In genomic region chr6:91813611-91814010, GRCm38 (mm10) we compare ENCODE assay signal across 21 mouse cellular contexts. TPM values are rescaled to one million over a fixed set of nuclear protein-coding genes. Genes with fewer than 3 reads are reported as not detected.
A peak's percentile ranks its signal among the peaks of the same experiment; 100 is the strongest.
DNase-seq lines count a peak whose midpoint lies in the region; ATAC-seq lines count a peak whose summit lies in the region.
"Had no signal": no experiment of that assay in that cellular context is flagged by ENCODE, and none has a peak within 500 bp of the region (broad histone marks: within the 10 kb centered on the region; RNA-seq: fewer than 3 reads in every experiment).

No protein-coding gene starts in this region.

- no peaks in the 10 kb centered on the region for H3K36me3 ChIP-seq in embryonic facial prominence, embryonic 14.5 days (ENCODE audit: control insufficient read depth, insufficient read depth, low read length)
- H3K36me3 ChIP-seq in embryonic facial prominence, embryonic 10.5 days (replicated peaks) = no peaks in the 10 kb centered on the region
- H3K36me3 ChIP-seq: forebrain, embryonic 10.5 days; heart, embryonic 10.5 days; kidney, embryonic 15.5 days; limb, embryonic 15.5 days; midbrain, embryonic 12.5 days; stomach, embryonic 15.5 days had no signal

- H3K4me3 ChIP-seq in embryonic facial prominence, embryonic 14.5 days (ENCODE audit: low read depth, low read length) = no peak overlapping the region
- H3K4me3 ChIP-seq in embryonic facial prominence, embryonic 10.5 days = no peak overlapping the region
- H3K4me3 ChIP-seq: forebrain, embryonic 10.5 days; heart, embryonic 10.5 days; kidney, embryonic 15.5 days; limb, embryonic 15.5 days; midbrain, embryonic 12.5 days; stomach, embryonic 15.5 days had no signal

- H3K4me2 ChIP-seq in embryonic facial prominence, embryonic 14.5 days (ENCODE audit: low read depth, low read length) = no peak overlapping the region
- H3K4me2 ChIP-seq: kidney, embryonic 15.5 days; limb, embryonic 15.5 days; lung, embryonic 14.5 days; midbrain, embryonic 12.5 days; stomach, embryonic 15.5 days had no signal

- DNase-seq in embryonic facial prominence, embryonic 14.5 days (ENCODE audit: low spot score) = peak; percentile 29
- DNase-seq in embryonic facial prominence, embryonic 10.5 days (ENCODE audit: low spot score) = no peak
- DNase-seq in brain, adult 2 months (ENCODE audit: low read depth, low spot score) = peak; percentile 67
- DNase-seq in cerebellum, adult 8-10 months = peak; percentile 52
- DNase-seq in cerebellum, postnatal 36 days = peak; percentile 67 to 71
- DNase-seq in kidney, postnatal 36 days = no peak
- DNase-seq in urinary bladder, adult 18-20 months (ENCODE audit: low spot score in 2 of 2) = no peak
- DNase-seq: adrenal gland, postnatal 14 days; gastrocnemius, postnatal 10 days; left cerebral cortex, postnatal 4 days; lung, embryonic 14.5 days; right cerebral cortex, postnatal 4 days; thymus, postnatal 36 days had no signal

- H3K27ac ChIP-seq in embryonic facial prominence, embryonic 14.5 days (replicated peaks; ENCODE audit: low read depth, low read length) = no peak overlapping the region
- H3K27ac ChIP-seq in embryonic facial prominence, embryonic 10.5 days (replicated peaks) = no peak overlapping the region
- H3K27ac ChIP-seq: forebrain, embryonic 10.5 days; heart, embryonic 10.5 days; kidney, embryonic 15.5 days; limb, embryonic 15.5 days; liver, embryonic 14.5 days; midbrain, embryonic 12.5 days; stomach, embryonic 15.5 days had no signal

- 82% methylated on average over 3 of the region's 3 CpGs for WGBS in embryonic facial prominence, embryonic 14.5 days
- WGBS in embryonic facial prominence, embryonic 10.5 days = 88% methylated on average over 3 of the region's 3 CpGs

- no peak overlapping the region for H3K9ac ChIP-seq in embryonic facial prominence, embryonic 14.5 days (ENCODE audit: low read depth, low read length)
- H3K9ac ChIP-seq: kidney, embryonic 15.5 days; limb, embryonic 15.5 days; liver, embryonic 14.5 days; lung, embryonic 14.5 days; midbrain, embryonic 12.5 days; stomach, embryonic 15.5 days had no signal

- no peaks in the 10 kb centered on the region for H3K4me1 ChIP-seq in embryonic facial prominence, embryonic 14.5 days (ENCODE audit: control insufficient read depth, insufficient read depth, low read length)
- no peaks in the 10 kb centered on the region for H3K4me1 ChIP-seq in embryonic facial prominence, embryonic 10.5 days
- H3K4me1 ChIP-seq: kidney, embryonic 15.5 days; limb, embryonic 15.5 days; midbrain, embryonic 12.5 days; stomach, embryonic 15.5 days had no signal

- 0 out of 2 replicates have a peak, but pooled peaks cover 4% of the 10 kb centered on the region for H3K27me3 ChIP-seq in embryonic facial prominence, embryonic 14.5 days (replicated peaks; ENCODE audit: control insufficient read depth, insufficient read depth, low read length)
- H3K27me3 ChIP-seq in embryonic facial prominence, embryonic 10.5 days (replicated peaks; ENCODE audit: low read depth, poor library complexity, severe bottlenecking) = peaks cover 15% of the 10 kb centered on the region

- ATAC-seq in embryonic facial prominence, embryonic 14.5 days (ENCODE audit: low read depth) = peak; percentile 37; the same call in 1 of the 2 replicates
- ATAC-seq: forebrain, embryonic 16.5 days had no signal

- H3K9me3 ChIP-seq in embryonic facial prominence, embryonic 14.5 days (ENCODE audit: control insufficient read depth, low read length) = no peaks in the 10 kb centered on the region
- no peaks in the 10 kb centered on the region for H3K9me3 ChIP-seq in embryonic facial prominence, embryonic 10.5 days
- H3K9me3 ChIP-seq: forebrain, embryonic 10.5 days; heart, embryonic 10.5 days; kidney, embryonic 15.5 days; limb, embryonic 15.5 days; midbrain, embryonic 12.5 days; stomach, embryonic 15.5 days had no signal

RNA-seq across cellular contexts. Expression of gene Grip2, which starts 13.4 kb away (rescaled TPM):
- polyA plus RNA-seq in embryonic facial prominence, embryonic 14.5 days (2014; fragmentation: Nextera tagmentation; extraction: Ambion mirVana) = 3.1 and 3.6 TPM in 2 replicates
- polyA plus RNA-seq in embryonic facial prominence, embryonic 10.5 days (2016; fragmentation: Nextera tagmentation; extraction: Ambion mirVana) = 0.14 and 0.29 TPM in 2 replicates

Comparison
In these comparisons a context has a peak if more than half of its experiments do, and no peak if none do; other contexts are left out.
1. DNase-seq: peak in embryonic facial prominence, embryonic 14.5 days (single experiment), brain, adult 2 months (single experiment), cerebellum, adult 8-10 months (single experiment) and cerebellum, postnatal 36 days (2 of 2); none in embryonic facial prominence, embryonic 10.5 days (single experiment), kidney, postnatal 36 days (0 of 2) and urinary bladder, adult 18-20 months (0 of 2).